Mouse (Mus musculus): ENCODE data around the gene A26c2. TPM values are rescaled to one million over a fixed set of nuclear protein-coding genes. Genes with fewer than 3 reads are reported as not detected.

A26c2 gene
- polyA plus RNA-seq (2014; fragmentation: Illumina TruSeq; extraction: RNeasy Lipid Tissue Mini Kit (QIAGEN cat#74804); ENCODE audit: low replicate concordance), result not detected

DNA sequence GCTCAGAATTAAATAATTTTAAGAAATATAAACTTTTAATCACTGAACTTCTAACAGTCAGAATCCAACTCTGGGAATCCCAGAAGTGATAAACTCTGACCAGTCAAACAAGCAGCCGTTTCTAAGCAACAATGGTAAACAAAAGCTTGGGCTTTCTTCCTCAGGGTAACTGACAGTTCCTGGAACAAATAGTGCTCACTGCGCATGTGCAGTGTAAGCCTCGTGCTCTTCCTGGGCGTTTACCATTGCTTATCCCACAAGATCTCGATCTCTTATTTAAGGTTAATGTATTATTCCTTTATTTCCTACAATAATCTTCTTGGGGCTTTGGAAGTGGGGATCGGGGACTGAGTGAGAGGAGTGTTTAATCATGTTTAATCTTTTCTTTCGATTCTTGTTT, at the start of gene A26c2:
Gene A26c2, minus strand, starts transcription at position 101 of the 400 bp plus-strand sequence.

